Mouse (Mus musculus): ENCODE measurements around the gene Malsu1. TPM values are rescaled to one million over a fixed set of nuclear protein-coding genes. Genes with fewer than 3 reads are reported as not detected.

Gene Malsu1
- polyA plus RNA-seq, 1 experiment from 2014 or later: 54.5 TPM

GRCm38 (mm10) chr6:49094968-49095367 lies 21.4 kb downstream of the Malsu1 start:
- WGBS (ENCODE audit: insufficient replicate concordance): 86% methylated on average over 10 of the region's 10 CpGs
- Histone ChIP-seq H3K9ac (ENCODE audit: low read depth, low read length) (no peak overlapping the region), H3K27ac (ENCODE audit: low read depth, low read length) (no peak overlapping the region), H3K27me3 (ENCODE audit: control insufficient read depth, insufficient read depth, low read length) (no peaks in the 10 kb centered on the region), H3K4me2 (no peak overlapping the region), H3K36me3 (ENCODE audit: control insufficient read depth, insufficient read depth, low read length) (peaks cover 19% of the 10 kb centered on the region), H3K4me1 (ENCODE audit: control insufficient read depth, insufficient read depth, low read length) (peaks cover 27% of the 10 kb centered on the region), H3K4me3 (ENCODE audit: low read depth, low read length) (no peak overlapping the region), H3K9me3 (replicated peaks; ENCODE audit: control insufficient read depth, low read length) (no peaks in the 10 kb centered on the region)
- no peak for ATAC-seq (replicated peaks; ENCODE audit: insufficient number of reproducible peaks, low FRiP score, low TSS enrichment)

- H3K4me1 ChIP-seq (ENCODE audit: control insufficient read depth, insufficient read depth, low read length): peaks cover 40% of the 10 kb centered on the region
- H3K4me2 ChIP-seq: peak overlapping the region; percentile 6; the same call in 1 of the 2 replicates
- H3K27me3 ChIP-seq (ENCODE audit: control insufficient read depth, insufficient read depth, low read length): no peaks in the 10 kb centered on the region
- ATAC-seq (replicated peaks; ENCODE audit: insufficient number of reproducible peaks, low FRiP score, low TSS enrichment): no peak
- H3K27ac ChIP-seq (ENCODE audit: low read depth, low read length): peak overlapping the region; percentile 67; the same call in 1 of the 2 replicates
- peaks cover 15% of the 10 kb centered on the region for H3K36me3 ChIP-seq (ENCODE audit: control insufficient read depth, insufficient read depth, low read length)
- H3K9me3 ChIP-seq (replicated peaks; ENCODE audit: control insufficient read depth, low read length): no peaks in the 10 kb centered on the region
- no peak overlapping the region for H3K4me3 ChIP-seq (ENCODE audit: low read depth, low read length)
- whole genome bisulfite sequencing (ENCODE audit: insufficient replicate concordance): 83% methylated on average over 7 of the region's 7 CpGs
- H3K9ac ChIP-seq (ENCODE audit: low read depth, low read length): no peak overlapping the region
Measured at GRCm38 (mm10) chr6:49096421-49096820, 22.8 kb downstream of the Malsu1 start.

- H3K9ac ChIP-seq (ENCODE audit: low read depth, low read length): no peak overlapping the region
- H3K27me3 ChIP-seq (ENCODE audit: control insufficient read depth, insufficient read depth, low read length): no peaks in the 10 kb centered on the region
- no peak overlapping the region for H3K4me3 ChIP-seq (ENCODE audit: low read depth, low read length)
- 0 out of 2 replicates have a peak, but pooled peaks have one; percentile 39 for ATAC-seq (replicated peaks; ENCODE audit: insufficient number of reproducible peaks, low FRiP score, low TSS enrichment)
- no peaks in the 10 kb centered on the region for H3K9me3 ChIP-seq (replicated peaks; ENCODE audit: control insufficient read depth, low read length)
- H3K36me3 ChIP-seq (ENCODE audit: control insufficient read depth, insufficient read depth, low read length): peaks cover 12% of the 10 kb centered on the region
- peak overlapping the region; percentile 31; the same call in 1 of the 2 replicates for H3K4me2 ChIP-seq
- WGBS (ENCODE audit: insufficient replicate concordance): 63% methylated on average over 13 of the region's 13 CpGs
- H3K4me1 ChIP-seq (ENCODE audit: control insufficient read depth, insufficient read depth, low read length): peaks cover 40% of the 10 kb centered on the region
- H3K27ac ChIP-seq (ENCODE audit: low read depth, low read length): peak overlapping the region; percentile 67; the same call in 1 of the 2 replicates
Measured at GRCm38 (mm10) chr6:49096933-49097461, 23.4 kb downstream of the Malsu1 start.

- Histone ChIP-seq H3K4me2 (peak overlapping the region; percentile 31; the same call in 1 of the 2 replicates), H3K4me1 (ENCODE audit: control insufficient read depth, insufficient read depth, low read length) (peaks cover 40% of the 10 kb centered on the region), H3K27ac (ENCODE audit: low read depth, low read length) (peak overlapping the region; percentile 67; the same call in 1 of the 2 replicates), H3K9me3 (replicated peaks; ENCODE audit: control insufficient read depth, low read length) (no peaks in the 10 kb centered on the region), H3K36me3 (ENCODE audit: control insufficient read depth, insufficient read depth, low read length) (peaks cover 13% of the 10 kb centered on the region), H3K9ac (ENCODE audit: low read depth, low read length) (no peak overlapping the region), H3K4me3 (ENCODE audit: low read depth, low read length) (no peak overlapping the region), H3K27me3 (ENCODE audit: control insufficient read depth, insufficient read depth, low read length) (no peaks in the 10 kb centered on the region)
- 82% methylated on average over 5 of the region's 5 CpGs for WGBS (ENCODE audit: insufficient replicate concordance)
- no peak for ATAC-seq (replicated peaks; ENCODE audit: insufficient number of reproducible peaks, low FRiP score, low TSS enrichment)
Measured at GRCm38 (mm10) chr6:49097596-49098110, 24.1 kb downstream of the Malsu1 start.

GRCm38 (mm10) chr6:49099086-49099485 lies 25.5 kb downstream of the Malsu1 start:
- WGBS (ENCODE audit: insufficient replicate concordance): 41% methylated on average over 1 of the region's 1 CpGs

DNA sequence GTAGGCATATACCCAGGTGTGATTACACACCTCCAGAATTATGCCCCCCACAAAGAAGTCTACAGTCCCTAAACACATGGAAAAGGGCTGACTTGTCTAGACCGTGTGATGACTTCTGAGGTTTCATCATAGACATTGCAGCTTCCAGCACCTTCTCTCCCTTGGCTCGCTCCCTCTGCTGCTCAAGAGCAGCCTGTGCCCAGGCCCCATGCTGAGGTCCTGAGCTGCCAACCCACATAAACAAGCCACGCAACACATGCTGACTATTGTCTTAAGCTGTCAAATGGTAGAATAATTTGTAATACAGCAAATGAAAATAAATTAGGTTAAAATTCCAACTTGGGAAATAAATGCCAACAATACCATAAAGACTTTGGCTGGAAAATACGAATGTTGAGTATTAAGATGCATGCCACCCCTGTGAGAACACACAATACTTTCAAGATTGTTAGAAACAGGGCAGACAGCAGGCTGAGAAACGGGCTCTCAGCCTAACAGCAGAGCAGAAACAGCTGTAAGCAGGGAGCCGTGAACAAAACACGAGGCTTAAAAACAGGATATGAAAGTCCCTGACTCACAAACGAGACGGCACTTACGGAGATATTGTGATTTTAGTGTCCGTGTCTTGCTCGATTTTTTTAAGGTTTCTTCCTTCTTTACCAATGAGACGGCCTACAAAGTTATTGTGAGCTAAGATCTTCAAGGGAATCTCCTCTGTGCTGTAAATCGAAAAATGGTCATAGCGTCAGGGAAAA lies 33.3 kb downstream of the Malsu1 start:
- no peak overlapping the region for H3K9ac ChIP-seq (ENCODE audit: low read depth, low read length)
- H3K4me2 ChIP-seq: no peak overlapping the region
- H3K27ac ChIP-seq (ENCODE audit: low read depth, low read length): no peak overlapping the region
- peaks cover 8% of the 10 kb centered on the region; the same call in 1 of the 2 replicates for H3K4me1 ChIP-seq (ENCODE audit: control insufficient read depth, insufficient read depth, low read length)
- H3K9me3 ChIP-seq (replicated peaks; ENCODE audit: control insufficient read depth, low read length): no peaks in the 10 kb centered on the region
- no peak overlapping the region for H3K4me3 ChIP-seq (ENCODE audit: low read depth, low read length)
- WGBS (ENCODE audit: insufficient replicate concordance): 87% methylated on average over 15 of the region's 15 CpGs
- peaks cover 31% of the 10 kb centered on the region for H3K36me3 ChIP-seq (ENCODE audit: control insufficient read depth, insufficient read depth, low read length)
- H3K27me3 ChIP-seq (ENCODE audit: control insufficient read depth, insufficient read depth, low read length): no peaks in the 10 kb centered on the region
- no peak for ATAC-seq (replicated peaks; ENCODE audit: insufficient number of reproducible peaks, low FRiP score, low TSS enrichment)

More at GRCm38 (mm10) chr6:49099086-49099485, 25.5 kb downstream of the Malsu1 start:
- no peak overlapping the region for H3K27ac ChIP-seq (ENCODE audit: low read depth, low read length)
- no peaks in the 10 kb centered on the region for H3K27me3 ChIP-seq (ENCODE audit: control insufficient read depth, insufficient read depth, low read length)
- no peak overlapping the region for H3K4me2 ChIP-seq
- H3K9me3 ChIP-seq (replicated peaks; ENCODE audit: control insufficient read depth, low read length): no peaks in the 10 kb centered on the region
- no peak overlapping the region for H3K9ac ChIP-seq (ENCODE audit: low read depth, low read length)
- H3K4me3 ChIP-seq (ENCODE audit: low read depth, low read length): no peak overlapping the region
- H3K4me1 ChIP-seq (ENCODE audit: control insufficient read depth, insufficient read depth, low read length): peaks cover 40% of the 10 kb centered on the region
- H3K36me3 ChIP-seq (ENCODE audit: control insufficient read depth, insufficient read depth, low read length): peaks cover 12% of the 10 kb centered on the region
- no peak for ATAC-seq (replicated peaks; ENCODE audit: insufficient number of reproducible peaks, low FRiP score, low TSS enrichment)

DNA sequence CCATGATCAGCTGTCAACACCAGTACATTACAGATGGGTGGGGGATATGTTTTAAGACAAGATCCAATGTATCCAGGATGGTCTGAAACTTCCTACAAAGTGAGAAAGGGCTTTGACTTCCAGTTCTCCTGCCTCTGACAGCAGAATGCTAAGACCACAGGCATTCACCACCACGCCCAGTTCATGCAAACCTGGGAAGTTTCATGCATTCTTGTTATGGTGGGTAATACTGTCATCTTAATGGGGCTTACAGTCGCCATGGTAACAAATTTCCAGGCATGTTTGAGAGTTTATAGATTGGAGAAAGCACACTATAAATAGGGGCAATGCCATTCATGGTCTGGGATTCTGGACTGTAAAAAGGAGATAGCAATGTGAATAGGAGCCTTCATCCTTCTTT lies 35.6 kb downstream of the Malsu1 start:
- no peak for ATAC-seq (replicated peaks; ENCODE audit: insufficient number of reproducible peaks, low FRiP score, low TSS enrichment)
- H3K36me3 ChIP-seq (ENCODE audit: control insufficient read depth, insufficient read depth, low read length): peaks cover 22% of the 10 kb centered on the region
- no peaks in the 10 kb centered on the region for H3K27me3 ChIP-seq (ENCODE audit: control insufficient read depth, insufficient read depth, low read length)
- H3K4me1 ChIP-seq (ENCODE audit: control insufficient read depth, insufficient read depth, low read length): peaks cover 8% of the 10 kb centered on the region; the same call in 1 of the 2 replicates
- H3K4me3 ChIP-seq (ENCODE audit: low read depth, low read length): no peak overlapping the region
- no peak overlapping the region for H3K27ac ChIP-seq (ENCODE audit: low read depth, low read length)
- no peaks in the 10 kb centered on the region for H3K9me3 ChIP-seq (replicated peaks; ENCODE audit: control insufficient read depth, low read length)
- no peak overlapping the region for H3K9ac ChIP-seq (ENCODE audit: low read depth, low read length)
- H3K4me2 ChIP-seq: no peak overlapping the region
- WGBS (ENCODE audit: insufficient replicate concordance): 78% methylated on average over 2 of the region's 2 CpGs

DNA sequence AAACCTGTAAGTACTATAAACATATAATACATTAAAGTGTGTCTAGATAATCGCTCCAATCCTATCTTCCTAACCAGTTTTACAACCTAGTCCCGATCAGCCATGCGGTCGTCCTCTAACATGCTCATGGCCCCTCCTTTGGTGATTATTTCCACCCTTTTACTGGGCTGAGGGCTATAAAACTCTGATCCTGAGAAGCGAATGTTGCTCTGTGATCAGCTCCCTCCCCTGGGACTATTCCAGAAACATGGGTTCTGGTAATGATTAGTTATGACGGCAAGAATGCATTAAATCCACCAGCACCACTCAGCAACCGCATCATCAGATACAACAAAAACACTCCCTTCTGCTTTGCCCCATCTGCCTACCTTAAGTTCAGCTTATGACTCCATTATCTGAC lies 40.3 kb downstream of the Malsu1 start:
- Histone ChIP-seq H3K4me2 (no peak overlapping the region), H3K36me3 (ENCODE audit: control insufficient read depth, insufficient read depth, low read length) (peaks cover 5% of the 10 kb centered on the region; the same call in 1 of the 2 replicates), H3K27ac (ENCODE audit: low read depth, low read length) (no peak overlapping the region), H3K4me1 (ENCODE audit: control insufficient read depth, insufficient read depth, low read length) (peaks cover 8% of the 10 kb centered on the region; the same call in 1 of the 2 replicates), H3K4me3 (ENCODE audit: low read depth, low read length) (no peak overlapping the region), H3K27me3 (ENCODE audit: control insufficient read depth, insufficient read depth, low read length) (no peaks in the 10 kb centered on the region), H3K9me3 (replicated peaks; ENCODE audit: control insufficient read depth, low read length) (no peaks in the 10 kb centered on the region), H3K9ac (ENCODE audit: low read depth, low read length) (no peak overlapping the region)
- 92% methylated on average over 7 of the region's 7 CpGs for whole genome bisulfite sequencing (ENCODE audit: insufficient replicate concordance)
- no peak for ATAC-seq (replicated peaks; ENCODE audit: insufficient number of reproducible peaks, low FRiP score, low TSS enrichment)
